Comparison of ENCODE assay signal across 23 mouse cellular contexts in genomic region chr6:146248341-146248740, GRCm38 (mm10).
DNase-seq lines count a peak whose midpoint lies in the region; ATAC-seq lines count a peak whose summit lies in the region.
"Had no signal": no experiment of that assay in that cellular context is flagged by ENCODE, and none has a peak within 500 bp of the region (broad histone marks: within the 10 kb centered on the region; RNA-seq: fewer than 3 reads in every experiment).

No protein-coding gene starts in this region.

- no peak overlapping the region for H3K4me3 ChIP-seq in liver, embryonic 15.5 days (replicated peaks)
- H3K4me3 ChIP-seq: embryonic facial prominence, embryonic 15.5 days; erythroblast, embryonic 14.5 days; forebrain, embryonic 15.5 days; heart, adult 2 months; heart, embryonic 13.5 days; hindbrain, embryonic 12.5 days had no signal

- WGBS in liver, embryonic 15.5 days (ENCODE audit: insufficient replicate concordance) = 64% methylated on average over 2 of the region's 2 CpGs

- no peaks in the 10 kb centered on the region for H3K27me3 ChIP-seq in liver, embryonic 15.5 days
- H3K27me3 ChIP-seq: embryonic facial prominence, embryonic 15.5 days; forebrain, embryonic 15.5 days; heart, embryonic 13.5 days; hindbrain, embryonic 12.5 days; Patski had no signal

- H3K9me3 ChIP-seq in liver, embryonic 15.5 days (replicated peaks) = no peaks in the 10 kb centered on the region
- H3K9me3 ChIP-seq: embryonic facial prominence, embryonic 15.5 days; forebrain, embryonic 15.5 days; hindbrain, embryonic 12.5 days had no signal

- H3K4me1 ChIP-seq in liver, embryonic 15.5 days (replicated peaks) = peaks cover 20% of the 10 kb centered on the region
- H3K4me1 ChIP-seq: embryonic facial prominence, embryonic 15.5 days; forebrain, embryonic 15.5 days; hindbrain, embryonic 12.5 days had no signal

- H3K4me2 ChIP-seq in liver, embryonic 15.5 days = peak overlapping the region; percentile 36
- H3K4me2 ChIP-seq: embryonic facial prominence, embryonic 15.5 days; forebrain, embryonic 15.5 days; heart, embryonic 13.5 days; hindbrain, embryonic 12.5 days had no signal

- H3K9ac ChIP-seq in liver, embryonic 15.5 days = no peak overlapping the region
- H3K9ac ChIP-seq: embryonic facial prominence, embryonic 15.5 days; forebrain, embryonic 15.5 days; heart, embryonic 13.5 days; hindbrain, embryonic 12.5 days had no signal

- H3K36me3 ChIP-seq in liver, embryonic 15.5 days (replicated peaks) = no peaks in the 10 kb centered on the region
- H3K36me3 ChIP-seq: embryonic facial prominence, embryonic 15.5 days; forebrain, embryonic 15.5 days; hindbrain, embryonic 12.5 days had no signal

- no peak overlapping the region for H3K27ac ChIP-seq in liver, embryonic 15.5 days (replicated peaks)
- H3K27ac ChIP-seq: embryonic facial prominence, embryonic 15.5 days; forebrain, embryonic 15.5 days; heart, adult 2 months; heart, embryonic 13.5 days; hindbrain, embryonic 12.5 days had no signal

- 0 out of 2 replicates have a peak, but pooled peaks have one; percentile 3 for ATAC-seq in liver, embryonic 15.5 days (ENCODE audit: insufficient read depth)
- ATAC-seq: CD4-positive, CD25-positive, alpha-beta regulatory T cell, adult 4 months; forebrain, embryonic 15.5 days; hindbrain, embryonic 16.5 days; Patski had no signal

- DNase-seq in heart, adult 11 months = peak; percentile 75
- no peak for DNase-seq in heart, adult 8-10 months (ENCODE audit: low spot score)
- no peak for DNase-seq in liver
- DNase-seq in R1 (ENCODE audit: low read depth, low spot score) = peak; percentile 77
- DNase-seq in yolk sac, embryonic 10.5 days (ENCODE audit: low spot score) = peak; percentile 37
- DNase-seq in embryo, embryonic 10.5 days (ENCODE audit: low spot score) = no peak
- DNase-seq: adrenal gland, adult 8-10 months; adrenal gland, postnatal 36 days; B cell, adult 2 months; cerebellum, adult 2 months; cerebellum, postnatal 10 days; embryo, embryonic 11 days; heart, adult 2 months; heart, postnatal 36 days had no signal

Comparison
In these comparisons a context has a peak if more than half of its experiments do, and no peak if none do; other contexts are left out.
1. DNase-seq: peak in heart, adult 11 months (single experiment), R1 (single experiment) and yolk sac, embryonic 10.5 days (single experiment); none in heart, adult 8-10 months (single experiment), liver (single experiment) and embryo, embryonic 10.5 days (single experiment).